ENCODE assay signal across 25 mouse cellular contexts in genomic region chr1:66105206-66105605, GRCm38 (mm10).
DNase-seq lines count a peak whose midpoint lies in the region; ATAC-seq lines count a peak whose summit lies in the region.
"Had no signal": no experiment of that assay in that cellular context is flagged by ENCODE, and none has a peak within 500 bp of the region (broad histone marks: within the 10 kb centered on the region; RNA-seq: fewer than 3 reads in every experiment).

No protein-coding gene starts in this region.

- 87% methylated on average over 5 of the region's 5 CpGs for WGBS in hindbrain, embryonic 13.5 days
- WGBS in hindbrain, embryonic 12.5 days, result 85% methylated on average over 5 of the region's 5 CpGs

- no peak overlapping the region for H3K4me3 ChIP-seq in hindbrain, embryonic 13.5 days
- no peak overlapping the region for H3K4me3 ChIP-seq in hindbrain, embryonic 12.5 days
- H3K4me3 ChIP-seq: embryonic facial prominence, embryonic 12.5 days; gastrocnemius, adult 2 months; hindbrain, embryonic 10.5 days had no signal

- 0 out of 2 replicates have a peak, but pooled peaks have one; percentile 28 for ATAC-seq in hindbrain, embryonic 13.5 days (ENCODE audit: low FRiP score)
- no peak for ATAC-seq in hindbrain, embryonic 12.5 days (ENCODE audit: low FRiP score)
- ATAC-seq: activated CD4-positive, CD25-positive, alpha-beta regulatory T cell, adult 4 months; intestine, embryonic 16.5 days had no signal

- no peak overlapping the region for H3K4me2 ChIP-seq in hindbrain, embryonic 13.5 days
- H3K4me2 ChIP-seq in hindbrain, embryonic 12.5 days (replicated peaks), result no peak overlapping the region
- H3K4me2 ChIP-seq: embryonic facial prominence, embryonic 12.5 days; lung, embryonic 14.5 days; midbrain, embryonic 11.5 days had no signal

- H3K27ac ChIP-seq in hindbrain, embryonic 13.5 days, result no peak overlapping the region
- no peak overlapping the region for H3K27ac ChIP-seq in hindbrain, embryonic 12.5 days
- H3K27ac ChIP-seq: embryonic facial prominence, embryonic 12.5 days; gastrocnemius, adult 2 months; hindbrain, embryonic 10.5 days; hindbrain, postnatal 0 days; kidney, postnatal 0 days; liver, embryonic 14.5 days had no signal

- DNase-seq in MEL-GATA-1-ER (ENCODE audit: extremely low read depth, low read depth) (peak; percentile 1), ZHBTc4 (ENCODE audit: low read depth, low spot score) (peak; percentile 25)
- no peak for DNase-seq in right cerebral cortex, adult 2 months (ENCODE audit: low spot score in 2 of 2)
- DNase-seq in gastrocnemius, postnatal 36 days, result no peak
- no peak for DNase-seq in adrenal gland, postnatal 4 days (ENCODE audit: low spot score in 2 of 2)
- DNase-seq: adrenal gland, adult 8-10 months; cerebellum, adult 11 months; gastrocnemius, adult 2 months; heart, postnatal 14 days; kidney, adult 8-10 months; layer of hippocampus, postnatal 36 days; left cerebral cortex, postnatal 4 days; right cerebral cortex, postnatal 25 days; thymus, postnatal 14 days had no signal

- no peak overlapping the region for H3K9ac ChIP-seq in hindbrain, embryonic 13.5 days
- H3K9ac ChIP-seq in hindbrain, embryonic 12.5 days, result no peak overlapping the region
- H3K9ac ChIP-seq: embryonic facial prominence, embryonic 12.5 days; liver, embryonic 14.5 days; lung, embryonic 14.5 days had no signal

- H3K36me3 ChIP-seq in hindbrain, embryonic 13.5 days, result no peaks in the 10 kb centered on the region
- no peaks in the 10 kb centered on the region for H3K36me3 ChIP-seq in hindbrain, embryonic 12.5 days
- H3K36me3 ChIP-seq: embryonic facial prominence, embryonic 12.5 days; hindbrain, embryonic 10.5 days had no signal

- H3K4me1 ChIP-seq in hindbrain, embryonic 13.5 days (replicated peaks), result no peaks in the 10 kb centered on the region
- H3K4me1 ChIP-seq in hindbrain, embryonic 12.5 days, result no peaks in the 10 kb centered on the region
- H3K4me1 ChIP-seq: embryonic facial prominence, embryonic 12.5 days; hindbrain, embryonic 10.5 days had no signal

- H3K27me3 ChIP-seq in hindbrain, embryonic 13.5 days, result no peaks in the 10 kb centered on the region
- no peaks in the 10 kb centered on the region for H3K27me3 ChIP-seq in hindbrain, embryonic 12.5 days
- H3K27me3 ChIP-seq: embryonic facial prominence, embryonic 12.5 days had no signal

- H3K9me3 ChIP-seq in hindbrain, embryonic 13.5 days, result no peaks in the 10 kb centered on the region
- H3K9me3 ChIP-seq in hindbrain, embryonic 12.5 days (replicated peaks), result no peaks in the 10 kb centered on the region
- H3K9me3 ChIP-seq: embryonic facial prominence, embryonic 12.5 days; hindbrain, embryonic 10.5 days had no signal

- intact Hi-C loops in gastrocnemius, postnatal 36 days (cut with DNase I), result loop anchor here (10.0 kb wide), 1 partner anchor 550 kb away; no protein-coding TSS in a partner anchor

Comparison
In these comparisons a context has a peak if more than half of its experiments do, and no peak if none do; other contexts are left out.
1. DNase-seq: peak in MEL-GATA-1-ER (single experiment) and ZHBTc4 (single experiment); none in right cerebral cortex, adult 2 months (0 of 2), gastrocnemius, postnatal 36 days (0 of 2) and adrenal gland, postnatal 4 days (0 of 2).